Mouse (Mus musculus) testis, postnatal 10 days (tissue): ENCODE data around the gene Ttc36.

ENCODE experiments used
- DNase-seq: peaks from one replicate; pipeline ENCODE4 v3.0.0; 2021; ENCODE audit warnings: low spot score

Ttc36 gene

DNA sequence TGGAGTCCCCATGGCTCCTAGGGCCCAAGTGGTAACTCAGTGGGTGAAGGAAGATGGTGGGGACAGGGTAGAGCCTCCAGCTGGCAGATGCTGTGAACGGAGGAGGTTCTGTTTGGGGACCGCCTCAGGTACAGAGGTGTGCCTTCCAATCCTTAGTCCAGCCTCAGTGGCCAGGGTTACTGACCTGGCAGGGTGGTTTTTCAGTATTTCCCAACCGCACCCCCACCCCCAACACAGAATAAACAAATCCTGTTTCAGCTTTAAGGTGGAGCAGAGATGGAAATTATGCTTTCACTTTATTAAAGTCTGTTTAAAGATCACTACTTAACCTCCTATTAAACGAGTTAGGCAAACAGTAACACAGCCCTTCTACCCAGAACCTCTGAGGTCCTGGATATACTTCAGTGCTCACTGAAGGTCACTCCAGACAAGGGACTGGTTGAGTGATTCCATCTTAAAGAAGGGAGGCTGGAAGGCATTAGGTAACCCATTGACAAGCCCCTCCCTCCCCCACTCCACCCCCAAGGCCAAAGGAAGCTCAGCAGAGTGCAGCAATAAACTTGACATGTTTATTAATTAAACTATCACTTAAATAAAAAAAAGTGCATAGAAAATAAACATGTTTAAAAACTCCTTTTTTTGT lies at the start of gene Ttc36:
Gene Ttc36, minus strand, starts transcription at position 265 of the 643 bp plus-strand sequence.
- DNase-seq = no peak

DNA sequence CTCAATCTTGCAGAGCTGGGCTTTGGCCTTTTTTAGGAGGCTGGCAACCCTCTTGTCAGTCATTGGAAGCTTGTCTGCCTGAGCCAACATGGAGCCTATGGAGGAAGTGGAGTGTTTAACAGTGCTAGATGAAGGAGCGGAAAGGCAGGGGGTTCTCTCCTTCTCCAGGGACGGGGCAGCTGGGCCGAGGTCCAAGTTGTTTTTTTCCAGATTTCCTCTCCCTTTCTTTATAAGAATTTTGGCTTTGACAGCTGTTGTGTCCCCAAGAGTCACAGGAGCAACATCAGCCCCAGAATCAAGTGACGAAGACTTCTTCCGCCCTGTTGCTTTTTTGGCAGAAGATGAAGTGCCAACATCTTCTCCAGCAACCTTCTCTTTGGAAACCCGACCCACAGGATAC lies 44.6 kb upstream of the Ttc36 start:
- DNase-seq = no peak

DNA sequence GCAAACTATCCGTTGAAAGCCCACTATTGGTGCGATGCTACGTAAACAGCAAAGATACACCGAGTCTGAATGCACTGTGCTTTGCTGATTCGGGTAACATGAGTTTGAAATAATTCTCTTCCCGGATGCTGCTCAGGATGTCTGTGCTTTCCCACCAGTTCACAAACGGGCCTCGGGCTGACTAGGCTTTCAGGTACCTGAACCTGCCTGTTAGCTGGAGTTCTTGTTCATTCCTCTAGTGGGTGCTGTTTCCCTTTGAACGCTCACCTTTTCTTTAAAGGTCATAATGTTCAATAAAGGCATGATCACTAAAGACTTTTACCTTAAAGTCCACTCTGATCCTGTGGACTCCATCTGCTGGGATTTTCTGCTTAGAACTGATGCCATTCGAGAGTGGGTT lies 38.4 kb upstream of the Ttc36 start:
- no peak for DNase-seq

DNA sequence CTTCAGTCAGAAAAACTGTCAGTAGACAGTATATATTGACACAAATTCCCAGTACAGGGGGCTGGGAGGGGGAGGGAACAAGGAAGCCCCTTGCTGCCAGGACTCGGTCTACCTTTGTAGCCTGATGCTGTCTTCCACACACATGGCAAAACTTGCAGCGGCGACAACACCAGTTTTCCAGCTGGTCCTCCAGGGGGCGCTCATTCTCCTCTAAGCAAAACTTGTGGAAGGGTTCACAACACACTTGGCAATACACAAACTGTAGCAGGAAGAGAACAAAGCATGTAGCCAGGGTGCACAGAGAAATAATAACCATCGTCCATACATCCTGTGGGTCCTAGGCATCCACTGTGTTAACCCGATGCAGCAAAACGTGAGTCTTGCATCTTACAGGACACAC lies 33.6 kb upstream of the Ttc36 start:
- DNase-seq = peak; percentile 87

DNA sequence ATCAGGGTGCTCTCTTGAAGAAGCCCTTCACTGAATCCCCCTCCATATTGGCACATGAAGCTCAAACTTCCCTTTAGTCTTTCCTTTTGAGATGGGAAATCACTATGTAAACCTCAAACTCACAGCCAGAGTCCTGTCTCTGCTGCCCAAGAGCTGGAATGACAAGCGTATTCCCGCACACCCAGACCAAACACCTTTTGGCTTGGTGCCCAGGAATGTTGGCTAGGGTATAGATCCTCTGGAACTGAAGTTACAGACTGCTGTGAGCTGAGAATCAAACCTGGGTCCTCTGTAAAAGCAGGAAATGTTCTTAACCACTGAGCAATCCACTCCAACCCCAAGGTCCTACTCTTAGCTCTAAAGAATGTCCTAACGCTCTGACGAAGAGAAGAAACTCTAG lies 29.5 kb upstream of the Ttc36 start:
- peak; percentile 67 for DNase-seq

DNA sequence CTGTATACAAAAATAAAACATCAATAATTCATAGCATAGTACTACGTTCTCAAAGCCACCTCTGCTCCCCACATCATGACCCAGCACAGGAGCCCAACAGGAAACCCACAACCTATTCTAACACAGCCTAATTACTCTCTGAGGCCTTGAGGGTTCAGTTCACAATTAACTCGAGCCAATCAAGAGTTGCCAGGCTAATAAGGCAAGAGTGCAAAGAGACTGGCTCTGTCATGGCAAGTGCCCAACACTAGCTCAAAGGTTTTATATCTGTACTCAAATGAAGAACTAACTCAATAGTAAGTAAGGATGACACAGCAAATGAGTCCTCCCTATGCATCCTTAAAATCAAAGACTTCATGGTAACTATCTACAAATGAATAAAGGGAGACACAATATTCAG lies 27.6 kb upstream of the Ttc36 start:
- DNase-seq = no peak

DNA sequence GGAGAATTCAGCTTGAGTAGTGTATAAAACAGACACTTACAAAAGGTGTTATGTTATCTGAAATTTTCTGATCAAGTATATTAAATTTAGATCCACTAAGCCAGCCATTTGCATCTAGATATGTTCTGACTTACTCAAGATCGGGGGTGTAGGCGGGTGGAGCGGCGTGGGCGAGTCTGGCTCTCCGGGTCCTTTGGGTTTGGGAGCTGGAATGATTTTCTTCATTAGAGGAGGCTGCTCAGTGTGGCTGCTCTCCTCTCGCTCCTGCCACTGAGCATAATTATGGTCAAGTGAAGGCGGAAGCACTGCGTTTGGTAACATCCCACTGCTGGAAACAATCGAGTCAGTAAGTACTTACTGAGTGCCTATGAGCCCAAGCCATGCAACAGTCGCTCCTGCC lies 26.1 kb upstream of the Ttc36 start:
- DNase-seq = no peak

DNA sequence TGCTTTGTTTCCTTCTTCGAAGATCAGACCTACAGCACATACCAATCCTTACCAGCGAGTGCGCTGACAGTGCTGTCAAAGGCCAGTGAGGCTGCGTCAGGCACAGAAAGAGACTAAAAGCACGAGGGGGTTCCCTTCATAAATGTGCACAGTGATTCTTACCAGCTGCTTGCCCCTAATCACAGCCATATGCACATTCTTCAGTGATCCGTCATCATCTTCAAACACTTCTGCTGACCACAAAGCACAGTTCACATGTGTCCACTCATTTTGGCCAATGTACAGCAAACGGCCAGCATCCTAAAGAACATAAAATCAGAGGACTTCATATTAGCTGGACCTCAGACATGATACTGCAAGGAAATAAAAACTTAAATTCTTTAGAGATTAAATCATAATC lies 23.8 kb upstream of the Ttc36 start:
- DNase-seq = no peak

DNA sequence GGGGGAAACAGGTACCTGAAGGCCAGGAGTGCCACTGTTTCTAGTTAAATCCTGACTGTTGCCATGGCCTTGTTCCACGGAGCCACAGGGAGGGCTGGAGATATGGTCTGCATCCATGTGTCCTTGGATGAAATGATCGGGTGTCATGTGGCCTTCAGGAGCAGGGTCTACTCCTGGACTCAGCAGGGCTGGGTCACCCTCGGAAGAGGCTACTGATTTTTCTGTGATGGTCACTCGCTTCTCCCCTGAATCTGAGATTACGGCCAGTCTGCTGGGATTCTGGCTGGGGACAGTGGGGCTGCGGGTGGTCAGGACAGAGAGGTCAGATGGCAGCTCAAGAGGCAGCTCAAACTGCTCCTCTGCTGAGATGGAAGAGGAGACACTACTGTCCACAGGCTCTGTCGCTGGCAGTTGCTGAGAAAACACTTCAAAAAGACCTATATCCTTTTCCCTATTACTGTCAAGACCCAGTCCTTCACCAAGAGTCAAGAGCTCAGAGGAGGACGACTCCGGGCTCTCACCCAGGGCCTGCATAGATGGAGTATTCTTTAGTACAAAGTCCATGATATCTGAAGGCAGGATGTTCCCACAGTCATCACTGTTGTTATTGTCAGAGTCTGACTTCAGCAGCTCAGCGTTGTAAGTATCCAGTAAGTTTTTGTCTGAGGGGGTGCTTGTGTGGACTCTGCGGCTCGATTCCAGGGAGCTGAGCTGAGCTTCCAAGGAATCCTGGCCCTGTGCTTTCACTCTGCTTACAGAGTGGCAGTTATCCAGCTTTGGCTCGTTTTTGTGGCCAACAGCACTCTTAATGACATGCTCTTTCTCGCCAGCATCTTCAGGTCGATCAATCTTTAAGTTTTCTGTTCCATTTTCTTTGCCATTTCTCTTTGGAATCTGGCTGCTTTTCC lies 17.3 kb upstream of the Ttc36 start:
- no peak for DNase-seq

DNA sequence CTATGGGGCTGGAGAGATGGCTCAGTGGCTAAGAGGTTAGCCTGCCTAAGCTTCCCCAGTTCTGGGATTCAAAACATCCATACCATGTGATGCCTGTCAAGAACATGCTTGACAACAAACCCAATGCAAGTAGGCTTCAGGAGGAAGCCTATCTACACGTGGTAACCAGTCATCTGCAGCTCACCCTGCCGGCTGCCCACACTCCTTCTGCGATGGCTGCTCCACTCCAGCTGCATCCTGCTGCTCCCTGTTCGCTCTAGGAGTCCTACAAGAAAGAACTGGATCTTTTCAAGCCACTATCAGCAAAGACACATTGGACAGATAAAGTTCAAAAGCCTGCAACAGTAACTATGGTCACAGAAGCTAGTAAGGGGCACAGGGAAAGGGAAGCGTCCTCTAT lies 14.7 kb upstream of the Ttc36 start:
- no peak for DNase-seq

DNA sequence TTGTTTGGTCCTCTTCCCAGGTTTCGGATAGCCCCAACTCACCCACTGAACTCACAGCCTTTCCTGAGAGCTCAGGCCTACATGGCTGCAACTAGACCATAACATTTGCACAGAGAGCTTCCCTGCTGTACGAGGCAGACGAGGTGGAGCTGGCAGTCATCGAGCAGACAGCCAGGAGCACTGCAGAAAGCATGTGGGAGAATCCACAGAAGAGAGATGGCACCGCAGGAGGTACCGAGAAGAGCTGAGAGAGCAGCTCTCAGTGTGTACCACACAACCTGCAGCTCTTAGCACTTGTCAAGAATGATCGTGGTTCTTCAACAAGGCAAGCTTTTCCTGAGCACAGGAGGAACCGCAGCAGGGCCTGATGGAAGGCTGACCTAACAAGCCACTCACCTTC lies 11.3 kb upstream of the Ttc36 start:
- DNase-seq = no peak

DNA sequence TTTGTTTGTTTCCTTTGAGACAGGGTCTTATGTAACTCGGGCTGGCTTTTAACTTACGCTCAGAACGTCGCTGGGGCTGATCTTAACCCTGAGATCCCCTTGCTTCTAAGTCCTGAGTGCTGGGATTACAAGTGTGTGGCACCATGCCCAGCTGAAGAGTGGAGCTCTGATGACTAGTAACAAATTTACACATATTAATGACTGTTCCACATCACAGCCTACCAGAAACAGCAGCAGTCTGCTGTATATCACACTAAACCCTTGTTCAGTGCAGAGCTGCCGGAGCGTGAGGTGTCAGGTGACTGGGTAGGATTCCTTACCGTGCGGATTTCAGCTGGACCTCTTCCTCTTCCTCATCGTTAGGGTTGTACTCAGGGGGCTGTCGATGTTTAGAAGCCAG lies 7.4 kb upstream of the Ttc36 start:
- no peak for DNase-seq

DNA sequence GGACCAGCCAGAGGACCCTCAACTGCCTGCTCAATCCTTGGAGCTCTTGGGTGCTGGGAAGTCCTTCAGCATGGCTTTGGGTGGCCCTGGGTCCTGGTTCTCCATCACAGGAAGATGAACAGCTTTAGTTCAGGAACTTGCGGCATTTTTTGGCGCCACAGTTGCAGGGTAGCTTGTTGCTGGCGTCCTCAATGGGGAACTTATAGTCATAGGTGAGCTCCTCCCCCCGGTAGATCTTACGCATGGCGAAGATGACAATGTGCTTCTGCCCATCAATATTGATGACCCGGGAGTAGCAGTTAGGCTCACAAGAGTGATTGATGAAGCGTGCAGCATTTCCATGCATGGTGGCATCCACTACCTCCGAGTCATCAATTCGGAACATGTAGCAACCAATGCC lies 4.9 kb upstream of the Ttc36 start:
- DNase-seq = no peak

DNA sequence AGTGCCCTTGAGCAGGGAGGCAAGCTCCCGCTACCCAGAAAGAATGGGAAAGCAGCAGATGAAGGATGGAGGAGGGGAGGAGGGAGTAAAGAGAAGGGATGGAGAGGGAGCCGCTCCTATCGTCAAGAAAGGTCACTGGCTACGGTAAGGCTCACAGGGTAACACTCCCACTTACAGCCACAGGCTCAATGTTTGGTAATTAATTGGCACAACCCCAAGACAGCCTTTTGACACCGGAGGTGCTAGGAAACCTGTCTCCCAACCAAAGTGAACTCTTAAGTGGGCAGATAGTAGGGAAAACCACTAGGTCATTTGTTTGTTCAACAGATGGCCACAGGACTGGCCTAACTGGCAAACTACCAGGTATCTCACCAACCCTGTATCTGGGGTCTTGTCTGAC lies 4.3 kb upstream of the Ttc36 start:
- no peak for DNase-seq

DNA sequence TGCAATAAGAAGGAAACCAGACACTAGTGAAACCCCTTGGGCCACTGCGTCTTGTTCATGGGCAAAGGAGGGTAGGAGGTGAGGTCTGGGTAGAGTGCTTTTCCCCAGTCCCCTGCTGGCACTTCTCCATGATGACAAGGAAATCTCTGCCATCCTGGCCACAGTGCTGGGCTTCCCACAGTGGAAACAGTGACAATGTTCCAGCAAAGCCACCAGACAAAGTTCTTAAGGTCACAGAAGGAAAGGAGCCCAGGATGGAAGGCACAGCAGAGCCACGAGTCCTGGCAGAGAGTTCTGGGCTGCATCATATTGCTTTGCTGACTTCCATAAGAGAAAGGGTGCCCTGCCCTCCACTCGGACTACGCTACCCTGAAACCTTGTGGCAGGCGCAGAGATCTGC lies 2.7 kb upstream of the Ttc36 start:
- no peak for DNase-seq

DNA sequence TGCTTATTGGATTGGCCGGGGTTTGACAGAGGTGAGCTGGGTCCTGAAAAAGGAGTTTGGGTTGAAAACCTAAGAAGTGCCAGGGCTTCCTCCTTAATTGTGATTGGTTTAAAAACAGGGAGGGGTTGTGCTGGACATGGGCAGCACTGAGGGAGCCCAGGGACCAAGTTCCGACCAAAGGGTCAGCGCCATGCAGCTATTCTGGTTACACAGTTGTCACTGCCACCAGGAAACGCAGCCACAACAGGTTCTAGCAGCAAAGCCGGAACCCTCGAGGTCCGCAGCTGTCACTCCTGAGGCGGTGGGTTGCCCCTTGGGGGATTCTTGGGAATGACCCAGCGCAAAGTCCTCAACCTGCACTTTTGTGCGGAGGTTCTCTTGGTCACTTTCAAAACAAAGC lies 1.8 kb upstream of the Ttc36 start:
- no peak for DNase-seq

DNA sequence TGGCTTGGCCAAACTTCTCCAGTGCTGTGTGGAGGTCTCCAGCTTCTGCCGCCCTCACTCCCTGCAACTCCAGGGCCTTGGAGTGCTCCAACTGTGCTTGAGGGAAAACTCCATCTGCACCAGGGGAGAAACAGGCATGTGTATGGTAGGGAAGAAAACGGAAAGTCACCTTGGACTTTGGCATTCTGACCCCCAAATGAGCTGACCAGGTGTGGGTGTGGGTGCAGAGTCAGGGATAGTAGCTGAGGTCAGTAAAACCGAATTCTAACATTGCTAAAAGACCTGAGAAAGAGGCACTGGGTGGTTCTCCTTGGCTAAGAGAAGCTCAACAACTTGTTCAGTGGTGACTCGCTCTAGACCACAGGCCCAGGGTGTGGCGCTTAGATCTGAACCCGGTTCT lies 1.2 kb downstream of the Ttc36 start:
- DNase-seq = no peak

DNA sequence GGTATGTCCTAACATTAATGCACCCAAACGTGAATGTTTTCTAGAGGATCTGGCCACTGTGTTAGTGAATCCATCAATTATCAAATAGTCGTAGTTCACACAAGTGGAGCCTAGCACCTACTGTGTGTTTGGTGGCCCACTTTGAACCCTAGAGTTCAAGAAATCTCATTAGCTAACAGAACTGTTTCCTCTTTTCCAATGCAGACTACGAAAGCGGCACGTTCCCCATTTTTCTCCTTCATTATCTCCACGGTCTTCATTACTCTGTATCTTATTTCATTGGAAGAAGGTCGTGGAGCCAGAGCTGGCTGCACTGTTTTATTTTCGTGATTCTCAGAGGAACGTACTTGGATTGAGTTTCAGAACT lies 2.9 kb downstream of the Ttc36 start:
- DNase-seq = no peak

DNA sequence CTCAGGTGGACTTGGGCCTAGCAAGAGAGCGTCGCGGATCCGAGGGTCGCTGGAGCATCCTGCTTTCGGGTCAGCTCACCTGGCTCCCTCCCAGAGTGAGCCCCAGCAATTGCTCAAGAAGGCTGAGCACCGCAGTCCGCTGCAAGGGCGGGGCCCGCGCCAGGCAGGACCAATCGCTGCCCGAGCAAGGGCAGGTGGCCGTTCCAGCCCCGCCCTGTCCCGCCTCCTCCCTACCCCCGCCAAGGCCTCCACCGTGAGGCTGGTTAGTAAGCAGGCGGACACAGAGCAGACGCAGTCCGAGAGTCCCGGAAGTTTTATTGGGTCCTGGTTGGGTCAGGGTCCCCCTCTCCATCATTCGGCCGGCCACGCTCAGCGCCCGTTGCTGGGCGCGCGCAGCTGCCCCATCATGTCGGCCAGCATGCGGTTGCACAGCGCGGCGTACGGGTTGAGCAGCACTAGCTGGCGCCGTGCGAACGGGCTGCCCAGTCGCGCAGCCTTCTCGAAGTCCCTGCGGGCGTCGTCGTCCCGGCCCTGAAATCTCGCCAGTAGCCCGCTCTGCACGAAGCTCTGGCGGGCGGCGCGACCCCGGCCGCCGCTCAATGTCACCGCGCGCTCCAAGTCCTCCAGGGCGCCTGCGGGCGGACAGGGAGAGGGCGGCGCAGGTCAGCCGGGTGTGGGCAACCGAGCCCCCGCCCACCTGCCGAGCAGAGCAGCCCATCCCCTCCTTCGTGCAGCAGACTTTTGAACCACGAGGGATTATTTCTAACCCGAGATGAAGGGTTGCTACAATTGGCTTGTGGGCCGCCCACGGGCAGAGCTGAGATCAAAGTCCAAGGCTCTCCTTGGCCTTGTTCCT lies 3.5 kb downstream of the Ttc36 start, which contains the start of gene Tmem25:
Gene Tmem25, minus strand, starts transcription at position 206 of the 856 bp plus-strand sequence.
- DNase-seq = peak; percentile 89

DNA sequence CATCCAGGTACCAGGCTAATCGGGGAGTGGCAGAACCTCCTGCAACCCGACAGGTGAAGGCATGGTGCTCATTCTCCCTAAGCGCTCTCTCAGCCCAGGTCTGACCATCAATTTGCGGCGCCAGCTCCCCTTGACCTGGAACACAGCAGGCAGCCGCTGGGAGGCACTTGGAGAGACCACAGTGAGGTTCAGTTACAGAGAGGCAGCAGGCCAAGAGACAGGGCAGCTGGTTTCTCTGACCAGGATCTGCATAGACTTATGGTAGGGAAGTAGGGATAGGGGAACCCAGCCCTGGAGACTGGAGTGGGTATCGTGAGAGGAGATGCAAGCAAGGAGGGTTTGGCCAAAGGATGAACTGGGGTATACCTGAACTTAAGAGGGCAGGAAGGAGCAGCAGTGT lies 4.6 kb downstream of the Ttc36 start:
- DNase-seq = no peak

DNA sequence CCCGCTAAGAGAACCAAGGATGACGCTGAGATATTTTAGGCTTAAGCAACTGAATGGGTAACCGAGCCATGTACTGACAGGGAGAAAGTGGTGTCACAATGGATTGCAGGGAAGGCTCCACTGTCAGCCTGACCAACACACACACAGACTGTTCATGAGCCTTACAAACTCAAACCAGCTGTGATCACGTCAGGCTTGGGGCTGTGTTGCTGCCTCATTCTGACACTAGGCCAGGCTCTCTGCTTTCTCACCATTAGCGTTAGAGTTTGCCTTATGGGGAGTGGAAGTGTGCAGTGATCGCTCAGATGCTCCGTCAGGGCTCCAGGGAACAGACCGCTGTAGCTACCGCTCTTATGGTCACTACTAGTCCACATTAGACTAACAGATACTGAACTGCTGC lies 10.0 kb downstream of the Ttc36 start:
- DNase-seq = no peak

DNA sequence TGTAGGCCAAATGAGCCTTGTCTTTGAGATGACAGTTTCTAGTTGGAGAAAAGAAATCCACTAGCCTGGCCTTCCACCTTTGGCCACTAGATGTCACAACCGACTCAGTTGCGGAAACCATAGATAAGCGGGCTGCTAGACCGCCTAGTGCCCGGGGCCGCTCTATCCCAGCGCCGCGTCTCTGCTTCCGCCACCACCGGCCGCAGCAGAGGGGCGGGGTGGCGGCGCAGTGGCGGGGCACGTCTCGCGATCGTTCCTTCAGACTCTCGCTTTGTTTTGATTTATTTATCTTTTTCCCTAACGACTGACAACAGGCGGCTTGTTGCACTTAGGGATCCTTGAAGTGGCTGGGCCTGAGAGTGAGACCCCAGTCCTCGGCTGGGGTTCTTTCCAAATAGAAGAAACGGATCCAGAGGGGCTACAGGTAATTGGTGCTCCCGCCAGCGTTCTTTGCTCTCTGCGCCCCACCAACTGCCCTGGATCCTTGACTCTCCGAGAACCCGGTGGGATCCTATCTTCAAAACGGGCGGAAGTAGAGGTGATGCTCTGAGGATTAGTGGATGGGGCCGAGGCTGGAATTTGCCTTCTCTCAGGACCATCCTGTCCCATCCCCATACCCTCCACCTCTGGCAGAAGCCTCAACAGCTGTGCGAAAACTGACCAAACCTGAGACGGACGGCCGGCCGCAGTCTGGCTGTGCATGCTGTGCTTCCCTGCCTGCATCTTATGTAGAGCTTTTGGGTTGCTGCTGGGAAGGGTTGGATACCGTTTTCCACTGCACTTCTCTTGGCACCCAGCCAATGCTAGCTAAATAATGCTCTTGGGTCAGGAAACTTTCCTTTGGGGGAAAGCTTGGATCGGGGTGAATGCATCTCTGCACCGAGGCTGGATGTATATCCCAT lies 29.9 kb downstream of the Ttc36 start:
- peak; percentile 93 for DNase-seq
